Mouse (Mus musculus) fibroblast of lung, adult 2 months (primary cell): ENCODE results near the gene Rcan1.

Experiments
- DNase-seq: peaks from one replicate; pipeline ENCODE4 v3.0.0-alpha.2; 2011; ENCODE audit warnings: low read depth

Gene Rcan1

DNA sequence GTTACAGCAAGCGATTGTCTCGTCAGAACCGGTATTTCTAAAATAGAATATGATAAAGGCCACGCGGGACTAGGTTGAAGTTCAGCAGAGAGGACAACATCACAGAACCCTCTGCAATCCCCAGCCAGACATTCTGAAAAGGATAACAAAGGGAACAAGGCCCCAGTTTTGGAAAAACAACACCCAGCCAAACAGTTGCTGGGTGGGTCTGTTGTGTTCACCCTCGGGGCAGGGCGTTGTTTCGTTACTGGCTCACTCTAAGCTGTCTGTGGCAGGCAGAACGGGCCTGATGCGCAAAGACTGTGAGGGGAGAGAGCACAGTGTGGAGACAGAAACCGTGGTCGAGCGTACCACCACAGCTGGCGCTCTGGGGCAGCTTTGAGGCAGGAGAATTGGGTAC lies 2.2 kb downstream of the Rcan1 start:
- no peak for DNase-seq

DNA sequence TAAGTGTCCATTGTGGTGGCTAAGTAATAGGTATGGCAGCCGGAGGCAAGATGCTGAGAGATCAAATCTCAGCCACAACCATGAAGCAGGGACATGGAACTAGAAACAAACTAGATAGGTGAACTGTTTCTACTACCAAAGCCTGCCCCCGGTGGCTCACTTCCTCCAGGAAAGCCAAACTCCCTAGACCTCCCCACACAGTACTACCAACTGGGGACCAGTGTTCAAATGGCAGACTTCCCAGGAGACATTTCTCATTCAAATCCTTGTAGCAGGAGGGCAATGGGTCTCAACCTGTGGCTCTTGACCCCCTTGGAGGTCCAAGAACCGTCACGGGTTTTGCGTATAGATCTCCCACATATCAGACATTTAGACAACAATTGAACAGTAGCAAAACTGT lies 3.6 kb downstream of the Rcan1 start:
- no peak for DNase-seq

DNA sequence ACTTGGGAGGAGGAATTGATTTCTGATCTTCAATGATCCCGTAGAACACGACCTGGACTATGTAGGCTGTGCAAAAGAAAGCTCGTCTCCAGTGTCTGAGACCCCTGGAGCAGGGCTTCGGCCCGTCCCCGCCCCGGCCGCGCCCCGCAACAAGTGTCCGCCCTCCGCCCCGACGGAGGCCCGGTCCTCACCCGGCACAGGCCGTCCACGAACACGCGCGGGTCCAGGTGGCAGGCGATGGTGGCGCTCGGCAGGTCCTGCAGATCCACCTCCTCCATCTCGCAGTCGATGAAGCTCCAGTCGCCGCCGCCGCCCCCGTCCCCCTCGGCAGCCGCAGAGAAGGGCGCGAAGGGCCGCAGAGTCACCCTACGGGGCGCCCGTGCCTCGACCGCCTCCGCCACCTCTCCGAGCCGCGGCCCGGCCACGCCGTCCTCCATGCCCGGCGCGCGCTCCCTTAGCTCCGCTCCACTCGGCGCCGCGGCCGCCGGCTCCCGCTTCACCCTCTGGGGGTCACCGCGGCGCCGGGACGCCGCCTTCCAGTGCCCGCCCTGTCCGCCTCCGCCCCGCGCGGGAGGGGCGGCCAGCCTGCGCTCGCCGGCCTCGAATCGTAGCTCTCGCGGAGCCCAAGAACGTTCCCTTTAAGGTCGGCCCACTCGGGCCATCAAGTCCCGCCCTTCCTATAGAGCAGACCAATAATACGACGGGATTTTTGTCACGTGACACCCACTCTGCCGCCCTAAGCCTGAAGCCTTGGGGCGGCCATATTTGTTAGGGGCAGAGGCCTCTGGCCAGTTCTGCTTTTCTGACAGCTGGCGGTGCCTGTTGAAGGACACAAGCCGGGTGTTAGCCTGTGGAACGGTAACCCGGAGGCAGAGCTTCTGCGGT lies 4.8 kb downstream of the Rcan1 start:
- peak; percentile 97 for DNase-seq

DNA sequence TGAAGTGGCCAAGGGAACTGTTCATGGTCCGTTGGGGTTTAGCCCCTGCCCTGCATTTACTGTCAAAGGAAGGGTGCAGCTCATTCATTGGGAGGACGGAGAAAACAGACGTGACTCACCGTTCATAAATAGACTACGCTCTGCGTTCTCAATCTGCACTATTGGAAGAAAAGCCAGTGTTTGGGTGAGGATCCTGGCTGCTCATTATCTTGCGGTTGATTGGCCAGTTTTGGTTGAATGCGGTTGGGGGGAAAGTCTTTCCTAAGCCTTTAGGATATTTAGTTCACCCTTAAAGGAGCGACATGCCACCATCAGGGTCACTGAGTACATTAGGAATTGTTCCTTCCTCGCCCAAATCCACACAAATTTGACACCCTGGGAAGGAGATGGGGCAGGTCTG lies 5.4 kb downstream of the Rcan1 start:
- no peak for DNase-seq

DNA sequence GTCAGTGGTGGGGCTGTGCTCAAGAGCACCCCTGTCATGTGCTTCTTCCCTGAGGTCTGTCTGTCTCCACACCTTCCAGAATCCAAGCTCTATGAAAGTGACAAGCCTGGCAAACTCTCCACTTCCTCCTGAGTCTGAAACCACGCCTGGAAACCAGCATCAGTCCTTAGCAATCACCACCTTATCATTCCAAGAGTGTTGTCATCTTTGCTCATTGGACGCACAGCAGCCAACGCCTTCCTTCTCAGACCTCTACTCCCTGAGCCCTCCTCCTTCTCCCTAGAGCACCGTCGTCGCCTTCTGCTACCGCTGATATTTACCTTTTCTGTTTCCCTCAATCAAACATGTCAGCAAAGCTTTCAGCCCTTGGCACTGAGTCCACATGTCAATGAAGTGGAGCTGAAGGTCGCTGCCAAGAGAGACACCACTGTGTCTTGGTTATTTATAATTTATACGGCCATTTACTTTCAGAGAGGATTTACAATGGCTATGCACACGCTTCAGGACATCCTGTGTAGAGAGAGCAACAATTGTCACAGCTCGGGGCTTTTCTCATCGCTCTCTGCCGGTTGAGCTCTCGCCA lies 6.2 kb downstream of the Rcan1 start:
- no peak for DNase-seq

DNA sequence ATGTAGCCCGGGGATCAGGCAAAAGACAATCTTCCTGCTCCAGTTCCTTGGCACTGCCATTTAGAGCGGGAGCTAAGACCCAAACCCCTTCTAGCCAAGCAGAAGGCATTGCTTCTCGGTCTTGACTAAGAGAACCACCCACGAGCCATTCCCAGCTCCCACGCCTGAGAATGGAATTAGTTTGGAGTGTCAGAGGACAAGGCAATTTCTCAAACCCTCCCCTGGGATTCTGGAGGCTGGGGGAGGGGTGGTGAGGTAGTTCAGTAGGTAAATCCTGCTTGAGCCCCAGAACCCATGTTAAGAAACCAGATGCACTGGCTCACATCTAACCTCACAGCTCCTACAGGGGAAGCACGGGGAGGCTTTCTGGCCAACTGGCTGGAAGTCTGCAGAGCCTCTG lies 9.3 kb downstream of the Rcan1 start:
- no peak for DNase-seq

DNA sequence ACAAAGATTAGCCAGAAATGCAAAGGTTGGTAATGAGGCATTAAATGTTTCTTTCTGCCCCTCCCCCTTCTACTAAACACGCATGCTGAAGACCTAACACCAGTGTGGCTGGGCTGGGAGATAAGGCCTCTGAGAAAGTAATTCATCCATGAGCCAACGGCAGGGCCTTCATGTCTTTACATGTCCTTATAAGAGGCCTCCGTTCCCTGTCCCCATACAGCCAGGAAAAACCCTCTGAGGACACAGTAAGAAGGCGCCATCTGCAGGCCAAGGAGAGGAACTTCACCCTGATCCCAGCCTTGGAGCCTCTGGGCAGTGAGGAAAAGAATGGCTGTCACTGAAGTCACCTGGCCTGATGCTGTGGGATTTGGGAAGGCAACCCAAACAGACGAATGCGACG lies 13.1 kb downstream of the Rcan1 start:
- no peak for DNase-seq

DNA sequence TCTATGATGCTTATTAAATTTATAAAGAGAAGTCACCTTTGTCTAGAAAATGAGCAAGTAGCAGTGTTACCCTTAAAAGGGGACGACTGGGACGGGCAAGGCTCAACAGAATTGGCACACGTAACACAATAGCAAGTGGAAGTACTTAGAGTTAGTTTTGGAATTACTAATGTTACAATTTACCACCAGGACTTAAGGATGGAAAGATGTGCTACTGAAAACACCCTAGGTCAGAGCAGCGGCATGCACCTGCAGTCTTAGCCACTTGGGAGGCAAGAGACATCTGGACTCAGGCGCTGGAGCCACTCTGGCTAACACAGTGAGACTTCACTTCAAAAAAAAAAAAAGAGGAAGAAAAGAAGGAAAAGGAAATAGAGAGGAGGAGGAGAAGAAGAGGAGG lies 14.7 kb downstream of the Rcan1 start:
- DNase-seq: no peak

DNA sequence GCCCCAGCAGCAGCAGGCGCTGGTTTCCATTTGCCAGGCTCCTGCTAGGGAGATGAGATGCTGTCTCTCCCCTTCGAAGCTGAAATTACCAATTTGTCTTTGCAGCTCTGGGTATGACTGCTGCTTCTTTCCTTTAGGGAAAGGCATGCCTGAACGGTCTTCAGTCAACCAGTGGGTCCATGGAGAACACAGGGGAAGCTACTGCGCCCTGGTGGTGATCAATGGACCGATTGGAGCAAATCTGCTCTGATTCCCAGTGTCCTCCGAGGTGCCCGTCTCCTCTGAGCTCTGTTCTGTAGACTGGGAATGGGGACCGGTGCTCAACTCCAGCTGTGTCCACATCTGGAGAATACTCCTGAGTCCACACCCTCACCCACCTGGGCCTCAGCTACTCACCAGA lies 15.2 kb downstream of the Rcan1 start:
- DNase-seq: no peak

DNA sequence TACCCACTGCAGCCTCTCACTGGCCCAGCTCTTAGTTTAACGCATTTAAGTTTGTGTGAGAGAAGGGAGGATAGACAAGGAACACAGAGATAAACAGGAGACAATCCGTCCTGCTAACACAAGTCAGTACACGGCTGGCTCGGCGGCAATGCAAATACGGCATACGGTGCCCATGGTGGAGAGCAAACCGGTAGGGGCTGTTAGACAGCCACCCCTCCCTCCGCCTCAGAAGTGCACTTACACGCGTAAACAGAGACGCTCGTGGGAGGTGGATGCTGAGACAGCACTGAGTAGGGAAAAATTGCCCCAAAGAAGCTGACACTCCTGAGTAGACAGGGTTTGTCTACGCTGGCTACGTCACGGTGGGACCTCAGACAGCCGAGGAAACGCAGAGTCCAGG lies 16.2 kb downstream of the Rcan1 start:
- DNase-seq: no peak

DNA sequence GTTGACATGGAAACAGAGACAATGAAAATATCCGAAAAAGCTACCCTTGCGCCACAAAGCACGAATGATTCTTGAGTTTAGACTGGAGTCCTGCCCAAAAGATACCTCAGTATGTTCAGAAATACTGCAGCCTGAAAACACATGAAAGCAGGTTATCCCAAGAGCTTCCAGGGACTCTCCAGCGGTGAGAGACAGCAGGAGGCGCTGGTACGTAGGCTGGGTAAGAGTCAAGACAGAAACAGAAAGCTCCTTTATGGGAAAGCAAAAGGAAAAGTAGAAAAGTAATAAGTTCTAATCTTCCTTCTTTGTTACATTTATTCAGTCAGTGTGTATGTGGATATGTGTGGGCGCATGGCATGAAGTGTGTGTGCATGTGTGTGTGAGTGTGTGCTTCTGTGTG lies 16.7 kb downstream of the Rcan1 start:
- no peak for DNase-seq

DNA sequence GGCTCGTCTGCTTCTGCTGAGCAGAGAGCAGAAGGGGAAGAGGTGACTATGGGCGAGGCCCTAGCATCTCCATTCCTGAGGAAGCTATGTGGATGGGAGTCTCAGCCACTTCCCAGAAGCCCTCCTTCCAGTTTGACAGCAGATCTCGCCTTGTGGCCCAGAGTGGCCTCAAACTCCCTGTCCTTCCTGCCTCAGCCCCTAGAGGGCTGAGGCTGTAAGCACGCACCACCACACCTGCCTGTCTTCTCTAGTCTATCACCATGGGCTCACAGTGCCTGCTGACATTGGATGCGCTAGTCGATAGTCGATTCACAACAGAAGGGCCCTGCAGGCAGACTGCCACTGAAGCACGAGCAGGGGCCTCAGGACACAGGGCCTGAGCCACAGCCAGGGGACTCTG lies 18.1 kb downstream of the Rcan1 start:
- no peak for DNase-seq

DNA sequence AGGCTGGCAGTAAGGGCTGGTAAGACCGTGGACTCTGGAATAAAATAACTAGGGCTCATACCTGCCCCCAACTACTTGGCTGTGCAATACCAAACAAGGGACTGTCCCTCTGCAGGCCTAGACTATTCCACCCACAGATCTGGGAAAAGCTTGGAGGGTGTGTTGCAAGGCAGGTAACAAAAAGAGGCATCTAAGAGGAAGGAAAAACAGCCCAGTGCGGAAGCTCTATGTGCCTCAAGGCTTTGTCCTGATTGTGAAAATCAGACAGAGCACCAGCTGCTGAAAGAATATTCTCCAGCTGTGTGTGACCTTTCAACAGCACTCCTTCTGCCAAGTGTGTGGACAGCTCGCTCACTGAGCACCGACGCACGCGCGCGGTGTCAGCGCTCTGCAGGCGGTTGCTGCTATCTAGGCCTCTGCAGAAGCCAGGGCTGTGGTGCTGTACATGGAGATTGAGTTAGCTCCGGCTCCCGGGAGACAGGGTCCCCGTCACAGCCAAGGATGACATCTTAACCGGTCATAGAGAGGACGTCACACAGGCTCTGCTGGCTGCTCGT lies 19.1 kb downstream of the Rcan1 start:
- no peak for DNase-seq

DNA sequence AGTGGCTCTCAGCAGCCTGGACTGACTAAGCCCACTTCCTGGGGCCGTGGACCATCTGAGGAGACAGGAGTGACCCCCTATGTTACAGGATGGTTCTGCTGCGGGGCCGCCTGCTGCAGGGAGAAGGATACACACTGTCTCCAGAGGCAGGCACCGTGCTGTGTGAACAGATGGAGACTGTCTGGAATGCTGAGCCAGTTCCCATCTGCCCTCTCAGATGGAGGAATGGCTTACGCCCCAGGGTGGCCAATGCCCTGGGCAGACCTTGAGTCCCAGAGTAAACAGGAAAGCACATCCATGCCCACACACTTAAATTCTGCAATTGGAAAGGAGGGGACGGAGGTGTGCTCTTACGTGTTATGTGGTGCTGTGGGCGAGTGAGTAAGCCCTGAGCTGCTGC lies 20.3 kb downstream of the Rcan1 start:
- DNase-seq: no peak

DNA sequence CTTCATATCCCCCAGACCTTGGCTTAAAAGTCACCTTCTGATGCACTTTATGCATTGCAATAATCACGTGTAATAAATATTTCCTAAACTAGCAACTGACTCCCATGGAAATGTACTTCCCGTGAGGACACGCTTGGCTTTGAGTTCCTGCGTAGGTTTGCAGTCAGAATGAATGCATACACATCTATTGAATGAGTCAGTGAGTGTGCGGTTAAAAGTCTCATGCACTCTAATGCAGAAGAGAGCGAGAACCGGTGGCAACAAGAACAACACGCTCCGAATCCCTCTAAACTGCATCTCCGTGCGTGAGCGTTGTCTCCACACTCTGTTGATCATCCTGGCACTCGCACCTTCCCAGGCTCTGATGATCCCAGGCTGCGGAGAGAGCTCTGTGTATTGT lies 21.6 kb downstream of the Rcan1 start:
- DNase-seq: no peak

DNA sequence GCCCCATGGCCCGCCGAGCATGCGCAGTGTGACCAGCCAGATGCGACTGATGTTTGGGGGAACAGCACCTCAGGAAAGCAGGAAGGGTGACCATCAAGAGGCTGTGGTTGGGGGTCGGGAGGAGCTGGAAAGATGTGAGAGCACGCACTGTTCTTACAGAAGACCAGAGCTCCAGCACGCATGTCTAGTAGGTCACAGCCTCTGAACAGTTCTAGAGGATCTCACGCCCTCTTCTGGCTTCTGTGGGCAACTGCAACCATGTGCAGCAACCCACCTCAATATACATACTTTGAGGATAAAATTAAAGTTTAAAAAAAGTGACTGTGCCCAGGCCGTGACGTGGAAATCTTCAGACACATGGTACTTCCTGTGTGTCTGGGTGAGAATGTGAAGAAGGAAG lies 25.3 kb downstream of the Rcan1 start:
- no peak for DNase-seq

DNA sequence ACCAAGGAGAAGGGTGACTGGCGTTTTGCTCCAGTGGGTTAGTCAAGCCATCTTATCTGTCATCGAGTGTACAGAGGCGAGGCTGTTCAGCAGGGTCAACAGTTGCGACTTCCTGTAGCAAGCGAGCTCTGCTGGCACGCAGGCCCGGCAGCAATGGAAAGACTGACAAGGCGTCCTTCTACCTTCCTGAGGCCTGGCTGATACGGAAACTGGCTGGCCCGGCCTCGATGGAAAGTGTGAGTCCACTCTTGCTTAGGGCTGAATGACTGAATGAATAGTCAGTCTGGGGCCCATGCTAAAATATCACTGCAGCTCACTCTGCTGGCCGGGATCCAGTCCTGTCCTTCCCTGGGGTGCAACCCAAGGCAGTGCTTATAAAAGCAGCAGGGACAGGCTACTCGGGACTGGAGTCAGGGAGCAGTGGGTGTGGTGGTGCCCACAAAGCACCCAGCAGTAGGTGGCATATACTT lies 27.0 kb downstream of the Rcan1 start:
- DNase-seq: no peak

DNA sequence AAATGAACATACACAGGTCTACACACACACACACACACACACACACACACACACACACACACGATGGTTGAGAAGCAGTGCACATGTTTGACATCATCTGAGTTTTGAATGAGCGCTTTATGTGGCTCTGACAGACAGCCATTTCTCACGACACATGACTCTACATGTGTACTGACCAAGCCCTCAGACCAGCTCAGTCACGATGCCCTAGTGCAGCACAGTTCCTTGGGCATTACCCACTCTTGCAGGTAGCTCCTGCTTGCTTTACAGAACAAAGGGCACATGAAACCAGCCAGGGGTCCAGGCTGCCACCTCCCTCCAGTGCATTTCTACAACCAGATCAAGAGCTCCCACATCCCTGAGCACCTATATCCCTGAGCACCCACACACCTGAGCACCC lies 27.7 kb downstream of the Rcan1 start:
- DNase-seq: no peak

DNA sequence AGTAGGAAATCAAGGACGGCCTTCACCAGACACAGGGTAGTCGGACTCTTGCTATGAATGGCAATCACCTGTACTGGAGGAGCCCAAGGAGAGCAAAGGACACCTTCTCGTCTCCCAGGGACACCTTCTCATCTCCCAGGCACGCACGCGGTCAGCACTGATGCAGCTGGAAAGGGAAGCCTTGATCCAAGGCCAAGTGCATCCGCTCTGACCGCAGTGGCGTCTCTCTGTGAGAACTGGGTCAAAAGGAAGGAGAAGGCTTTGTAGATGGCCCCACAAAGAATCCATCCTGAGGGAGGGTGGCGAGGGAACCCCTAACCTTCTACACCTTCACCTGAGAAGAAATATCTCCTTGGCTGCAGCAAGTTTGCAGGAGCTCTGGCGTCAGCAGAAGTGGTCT lies 28.5 kb downstream of the Rcan1 start:
- DNase-seq: no peak

DNA sequence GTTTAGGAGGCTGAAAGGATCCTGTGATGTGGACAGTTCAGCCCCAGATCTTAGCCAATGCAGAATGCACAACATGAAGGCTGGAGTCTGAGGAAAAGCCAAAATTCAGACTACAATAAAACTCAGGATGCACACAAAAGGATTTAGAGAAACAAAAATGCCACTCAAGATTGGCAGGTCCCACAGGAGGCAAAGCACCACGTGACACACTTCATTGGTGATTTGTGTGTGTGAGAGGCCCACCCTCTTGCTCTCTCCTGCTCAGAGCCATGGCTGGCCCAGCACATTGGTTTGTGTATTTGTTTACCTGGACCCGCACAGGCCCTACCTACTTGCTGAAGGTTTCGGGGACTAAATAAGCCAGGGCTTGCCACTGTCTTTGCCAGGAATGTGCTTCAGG lies 29.5 kb downstream of the Rcan1 start:
- no peak for DNase-seq

DNA sequence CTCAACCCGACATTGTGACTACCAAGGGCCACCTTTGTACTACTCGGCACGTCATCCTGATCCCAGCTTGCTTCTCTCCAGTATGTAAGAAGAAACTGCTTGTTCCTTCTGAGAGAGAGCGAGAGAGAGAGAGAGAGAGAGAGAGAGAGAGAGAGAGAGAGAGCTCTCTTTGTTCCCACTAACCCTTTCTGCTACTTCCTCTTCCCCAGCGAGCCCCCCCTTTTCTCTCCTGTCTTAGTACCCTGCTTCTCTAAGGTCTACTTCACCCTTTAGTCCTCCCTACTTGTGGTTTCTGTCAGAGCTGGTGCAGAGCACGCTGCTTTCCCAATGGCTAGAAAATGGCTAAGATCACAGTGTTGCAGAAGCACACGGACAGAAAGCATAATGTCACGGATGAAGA lies 30.4 kb downstream of the Rcan1 start:
- no peak for DNase-seq

DNA sequence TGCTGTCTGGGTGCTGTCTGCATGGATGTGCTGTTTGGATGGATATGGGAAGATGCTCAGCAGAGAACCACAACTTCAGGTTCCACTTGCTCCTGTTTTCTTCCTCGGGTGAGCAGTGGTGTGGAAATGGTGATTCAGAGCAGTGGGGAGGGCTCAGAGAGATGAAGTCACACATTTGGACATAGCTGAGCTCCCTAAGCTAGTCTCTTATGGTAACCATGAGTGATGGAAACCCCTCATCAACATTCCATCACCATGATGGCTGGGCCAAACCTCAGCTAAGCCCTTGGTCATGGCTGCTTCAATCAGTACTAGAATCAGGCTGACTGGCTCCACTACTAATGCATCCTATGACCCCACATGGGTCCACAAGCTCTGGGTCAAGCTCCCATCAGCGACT lies 30.9 kb downstream of the Rcan1 start:
- DNase-seq: no peak

DNA sequence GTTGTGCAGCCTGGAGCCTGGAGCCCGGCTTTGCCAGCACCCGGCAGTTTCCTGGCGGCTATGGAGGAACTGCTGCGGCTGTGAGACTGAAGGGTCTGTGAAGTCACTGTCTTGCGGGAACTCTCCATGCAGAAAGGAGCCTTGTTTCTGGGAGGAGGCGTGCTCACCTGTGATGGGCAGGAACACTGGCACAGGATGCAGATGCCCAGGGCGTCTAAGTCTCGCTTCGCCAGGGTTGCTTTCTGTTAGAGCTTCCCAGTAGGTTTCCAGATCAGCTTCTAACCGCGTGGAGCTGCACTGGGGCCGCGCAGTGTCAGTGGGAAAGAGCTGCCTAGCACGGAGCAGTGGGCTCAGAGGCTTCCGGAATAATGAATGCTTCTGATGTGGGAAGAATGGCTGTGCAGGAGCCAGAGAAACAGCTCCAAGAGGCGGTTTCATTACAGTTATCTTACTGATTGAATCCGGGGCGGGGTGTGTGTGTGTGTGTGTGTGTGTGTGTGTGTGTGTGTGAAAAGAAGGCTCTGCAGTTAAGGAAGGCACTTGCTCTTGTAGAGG lies 35.2 kb downstream of the Rcan1 start:
- DNase-seq: no peak
